Mouse (Mus musculus) B cell, adult 67 days (primary cell): ENCODE results near the gene Haus8. TPM values are rescaled to one million over a fixed set of nuclear protein-coding genes. Genes with fewer than 3 reads are reported as not detected.

ENCODE experiments used
- total RNA-seq, 2 experiments: library from RNA; stranded (reverse); gene quantifications; 4 replicates each; pipeline ENCODE4 v1.2.4; 2023

Haus8 gene
- 10 to 100 TPM; 26.8 to 29.0 TPM for total RNA-seq

DNA sequence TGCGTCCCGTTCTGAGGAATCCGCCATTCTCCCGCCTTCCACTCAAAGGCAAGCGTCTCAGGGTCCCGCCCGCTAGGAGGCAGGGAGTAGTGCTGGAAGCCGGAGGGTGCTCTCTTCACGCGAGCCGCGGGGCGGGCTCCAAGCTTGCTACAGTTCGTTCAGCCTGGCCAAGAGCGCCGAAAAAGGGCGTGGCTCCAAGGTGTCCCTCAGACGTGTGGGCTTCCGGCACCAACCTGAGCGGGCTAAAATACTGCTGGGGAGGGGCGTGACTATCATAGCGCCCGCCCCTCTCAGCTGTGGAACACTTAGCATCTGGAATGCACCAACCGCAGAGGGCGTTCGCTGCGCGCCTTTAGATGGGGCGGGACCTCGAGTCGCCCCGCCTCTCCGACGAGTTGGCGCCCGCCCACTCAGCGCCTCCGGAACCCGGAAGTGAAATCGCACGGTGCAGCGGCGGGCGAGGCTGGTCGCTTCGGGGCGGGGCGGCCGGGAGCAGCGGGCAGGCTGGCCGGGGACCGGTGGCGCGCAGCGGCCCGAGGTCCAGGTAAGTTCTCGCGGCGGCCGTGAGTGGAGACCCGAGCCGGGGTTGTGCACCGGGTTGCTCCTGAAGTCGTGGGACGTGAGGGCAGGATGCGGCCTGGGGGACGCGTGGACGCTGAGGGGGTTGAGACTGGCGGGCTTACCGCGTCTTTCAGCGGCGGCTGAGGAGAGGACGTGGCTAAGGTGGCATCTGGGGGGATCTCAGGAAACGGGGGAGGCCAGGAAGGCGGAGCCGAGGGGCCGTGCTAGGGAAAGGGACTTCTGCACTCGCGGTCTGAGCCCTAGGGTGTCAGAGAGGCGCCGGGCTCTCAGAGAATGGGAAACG is at the start of gene Haus8, which contains the start of gene Myo9b:
TSS of gene Haus8 (minus strand) at position 649 of the 865 bp plus-strand sequence.
TSS of gene Myo9b (plus strand) at position 429 of the 865 bp plus-strand sequence.

Other genes with a start within 250 kb of the Haus8 start
- gene Myo9b, start 220 bp downstream of the Haus8 start, total RNA-seq, result 100 to 1,000 TPM; 109 to 110 TPM
- 100 to 1,000 TPM; 258 to 270 TPM for gene Use1, start 93.9 kb upstream of the Haus8 start, total RNA-seq
- gene Ocel1, start 98.4 kb upstream of the Haus8 start, total RNA-seq, result 10 to 100 TPM; 22.3 to 26.9 TPM
- gene Nr2f6, start 109.0 kb upstream of the Haus8 start, total RNA-seq, result 10 to 100 TPM; 15.1 to 18.0 TPM
- not detected for gene Ushbp1, start 122.9 kb upstream of the Haus8 start, total RNA-seq
- 100 to 1,000 TPM in 1 of 2 experiments, 10 to 100 TPM in 1; 84.4 to 121 TPM for gene Babam1, start 123.9 kb upstream of the Haus8 start, total RNA-seq
- gene Ankle1, start 133.1 kb upstream of the Haus8 start, total RNA-seq, result 1 to 10 TPM in 1 of 2 experiments, not detected in 1; 1.5 TPM
- gene Abhd8, start 190.7 kb upstream of the Haus8 start, total RNA-seq, result 10 to 100 TPM; 11.8 to 15.0 TPM
- gene Mrpl34, start 192.0 kb upstream of the Haus8 start, total RNA-seq, result 10 to 100 TPM; 32.9 to 38.4 TPM
- gene Dda1, start 196.3 kb upstream of the Haus8 start, total RNA-seq, result 100 to 1,000 TPM; 113 to 125 TPM
- 10 to 100 TPM; 13.9 to 14.8 TPM for gene Ano8, start 213.0 kb upstream of the Haus8 start, total RNA-seq
- 10 to 100 TPM; 22.3 to 22.4 TPM for gene Gtpbp3, start 215.2 kb upstream of the Haus8 start, total RNA-seq
- gene Plvap, start 238.8 kb upstream of the Haus8 start, total RNA-seq, result under 1 TPM in 1 of 2 experiments, not detected in 1; 0.27 TPM